Comparison of ENCODE assay signal across 8 mouse cellular contexts in the genomic region with DNA sequence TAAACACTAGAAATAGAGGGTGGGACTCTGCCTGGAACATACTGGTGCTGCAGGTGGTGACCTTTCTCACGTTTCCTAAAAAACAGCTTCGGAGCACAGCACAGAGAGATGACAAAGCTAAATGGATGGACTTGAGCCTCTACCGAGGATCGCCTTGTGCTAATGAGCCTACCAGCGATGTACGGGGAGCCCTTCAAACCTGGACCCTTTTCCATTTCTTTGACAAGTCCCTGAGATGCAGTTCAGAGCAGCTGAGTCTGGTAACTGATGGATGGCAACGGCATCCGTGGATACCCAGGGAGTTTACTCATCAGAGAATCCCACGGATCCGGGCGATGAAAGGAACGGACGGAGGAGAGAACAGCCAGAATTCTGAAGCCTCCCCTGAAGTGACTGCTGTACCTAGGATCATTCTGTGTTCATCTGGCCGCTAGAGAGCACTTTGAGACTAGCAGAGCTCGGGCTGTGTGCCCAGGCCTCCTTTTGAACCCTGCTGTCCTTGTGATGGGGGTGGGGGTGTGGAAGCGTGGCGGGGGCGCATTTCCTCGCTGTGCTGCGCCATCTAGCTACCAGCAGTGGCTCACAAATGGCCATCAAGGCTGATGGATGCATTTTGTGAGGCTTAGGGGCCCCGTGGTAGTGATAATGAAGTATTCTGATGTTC. TPM values are rescaled to one million over a fixed set of nuclear protein-coding genes. Genes with fewer than 3 reads are reported as not detected.
A peak's percentile ranks its signal among the peaks of the same experiment; 100 is the strongest.
DNase-seq lines count a peak whose midpoint lies in the region; ATAC-seq and TF ChIP-seq lines count a peak whose summit lies in the region.

No protein-coding gene starts in this region.

- 6% methylated on average over 21 of the region's 21 CpGs for WGBS in forebrain, embryonic 15.5 days
- WGBS in heart, postnatal 0 days = 13% methylated on average over 21 of the region's 21 CpGs
- 22% methylated on average over 21 of the region's 21 CpGs for WGBS in liver, adult 2 months
- WGBS in neural tube, embryonic 14.5 days = 6% methylated on average over 21 of the region's 21 CpGs

- TF ChIP-seq CTCF in heart, postnatal 0 days (IDR thresholded peaks at IDR 0.05; ENCODE audit: low read depth) = peak; percentile 65
- 0 out of 2 replicates have a peak, but pooled peaks have one; percentile 27 for TF ChIP-seq CTCF in liver, adult 2 months (IDR thresholded peaks at IDR 0.05; ENCODE audit: low read depth, low read length)

- H3K79me2 ChIP-seq in liver, adult 2 months (ENCODE audit: control insufficient read depth, insufficient read depth, low read length) = no peaks in the 10 kb centered on the region

- DNase-seq in MN1 (ENCODE audit: low spot score) = peak; percentile 82
- peak; percentile 74 for DNase-seq in cerebellum, adult 18-20 months
- DNase-seq in heart, postnatal 0 days (ENCODE audit: low spot score) = peak; percentile 71
- DNase-seq in kidney, postnatal 25 days = peak; percentile 78 to 85
- peak; percentile 3 for DNase-seq in liver, adult 2 months (ENCODE audit: extremely low read depth, low read depth, low spot score)
- peak; percentile 63 for DNase-seq in yolk sac, embryonic 10.5 days (ENCODE audit: low spot score)

- peak overlapping the region; percentile 12 for H3K27ac ChIP-seq in forebrain, embryonic 15.5 days (replicated peaks)
- no peak overlapping the region for H3K27ac ChIP-seq in heart, postnatal 0 days (ENCODE audit: low read depth)
- H3K27ac ChIP-seq in liver, adult 2 months (replicated peaks; ENCODE audit: insufficient read depth, low read depth, low read length) = no peak overlapping the region
- peak overlapping the region; percentile 72; the same call in 1 of the 2 replicates for H3K27ac ChIP-seq in neural tube, embryonic 14.5 days (ENCODE audit: low read depth, low read length)

- H3K36me3 ChIP-seq in forebrain, embryonic 15.5 days = no peaks in the 10 kb centered on the region
- H3K36me3 ChIP-seq in heart, postnatal 0 days (replicated peaks; ENCODE audit: control insufficient read depth, insufficient read depth, low read length) = no peaks in the 10 kb centered on the region
- H3K36me3 ChIP-seq in liver, adult 2 months (ENCODE audit: control insufficient read depth, insufficient read depth, low read length) = no peaks in the 10 kb centered on the region
- no peaks in the 10 kb centered on the region for H3K36me3 ChIP-seq in neural tube, embryonic 14.5 days (ENCODE audit: control insufficient read depth, insufficient read depth, low read length)

- H3K27me3 ChIP-seq in forebrain, embryonic 15.5 days = no peaks in the 10 kb centered on the region
- H3K27me3 ChIP-seq in heart, postnatal 0 days (ENCODE audit: control insufficient read depth, insufficient read depth, low read length) = no peaks in the 10 kb centered on the region
- H3K27me3 ChIP-seq in liver, adult 2 months (ENCODE audit: control insufficient read depth, insufficient read depth, low read length) = no peaks in the 10 kb centered on the region; the same call in 1 of the 2 replicates
- H3K27me3 ChIP-seq in neural tube, embryonic 14.5 days (ENCODE audit: control insufficient read depth, insufficient read depth, low read length) = no peaks in the 10 kb centered on the region

- ATAC-seq in forebrain, embryonic 15.5 days (replicated peaks) = peak; percentile 91
- peak; percentile 75 for ATAC-seq in heart, postnatal 0 days (ENCODE audit: insufficient read depth, low read depth)
- peak; percentile 95 for ATAC-seq in neural tube, embryonic 14.5 days (ENCODE audit: low read depth)

- no peaks in the 10 kb centered on the region for H3K9me3 ChIP-seq in forebrain, embryonic 15.5 days
- H3K9me3 ChIP-seq in heart, postnatal 0 days (replicated peaks; ENCODE audit: control insufficient read depth, low read length) = no peaks in the 10 kb centered on the region
- H3K9me3 ChIP-seq in neural tube, embryonic 14.5 days (ENCODE audit: control insufficient read depth, low read length) = no peaks in the 10 kb centered on the region

- peaks cover 16% of the 10 kb centered on the region for H3K4me1 ChIP-seq in forebrain, embryonic 15.5 days
- H3K4me1 ChIP-seq in heart, postnatal 0 days (ENCODE audit: control insufficient read depth, insufficient read depth) = no peaks in the 10 kb centered on the region
- H3K4me1 ChIP-seq in liver, adult 2 months (ENCODE audit: control insufficient read depth, insufficient read depth, low read length) = no peaks in the 10 kb centered on the region
- 0 out of 2 replicates have a peak, but pooled peaks cover 4% of the 10 kb centered on the region for H3K4me1 ChIP-seq in neural tube, embryonic 14.5 days (ENCODE audit: control insufficient read depth, insufficient read depth, low read length)

- H3K4me3 ChIP-seq in forebrain, embryonic 15.5 days = peak overlapping the region; percentile 27
- H3K4me3 ChIP-seq in heart, postnatal 0 days (ENCODE audit: low read depth, low read length) = peak overlapping the region; percentile 15
- H3K4me3 ChIP-seq in liver, adult 2 months (ENCODE audit: insufficient read depth, low read depth, low read length) = no peak overlapping the region
- H3K4me3 ChIP-seq in neural tube, embryonic 14.5 days (ENCODE audit: low read depth, low read length) = peak overlapping the region; percentile 22

- TF ChIP-seq POLR2A in liver, adult 2 months (IDR thresholded peaks at IDR 0.05; ENCODE audit: extremely low read depth, insufficient read depth, low read length) = no peak

- H3K4me2 ChIP-seq in forebrain, embryonic 15.5 days (replicated peaks) = peak overlapping the region; percentile 43
- H3K4me2 ChIP-seq in heart, postnatal 0 days (ENCODE audit: low read depth, low read length) = peak overlapping the region; percentile 52
- peak overlapping the region; percentile 55 for H3K4me2 ChIP-seq in neural tube, embryonic 14.5 days (ENCODE audit: low read depth, low read length)

- TF ChIP-seq EP300 in heart, postnatal 0 days (IDR thresholded peaks at IDR 0.05; ENCODE audit: low read depth) = no peak

- peak overlapping the region; percentile 22 for H3K9ac ChIP-seq in forebrain, embryonic 15.5 days (replicated peaks)
- 0 out of 2 replicates have a peak overlapping the region, but pooled peaks have one; percentile 1 for H3K9ac ChIP-seq in heart, postnatal 0 days (replicated peaks; ENCODE audit: low read depth, low read length)
- no peak overlapping the region for H3K9ac ChIP-seq in liver, adult 2 months (ENCODE audit: low read depth, low read length)
- peak overlapping the region; percentile 51 for H3K9ac ChIP-seq in neural tube, embryonic 14.5 days (replicated peaks; ENCODE audit: low read depth, low read length)

RNA-seq across cellular contexts. Expression of a gene that starts 1.6 kb away (rescaled TPM):
- polyA plus RNA-seq in forebrain, embryonic 15.5 days (2015; fragmentation: Nextera tagmentation; extraction: Ambion mirVana) = 13.1 and 14.4 TPM in 2 replicates
- total RNA-seq in heart, postnatal 0 days (2014; rRNA removed; ENCODE audit: low replicate concordance) = 11.6 and 13.8 TPM in 2 replicates
- 7.6 and 8.6 TPM in 2 replicates for polyA plus RNA-seq in heart, postnatal 0 days (2015; fragmentation: Nextera tagmentation; extraction: Ambion mirVana)
- 0.09 and 0.54 TPM in 2 replicates for total RNA-seq in liver, adult 2 months (2014; rRNA removed)
- 0.20 and 0.35 TPM in 2 replicates for polyA plus RNA-seq in liver, adult 2 months (2012; rRNA removed)
- 9.9 and 12.9 TPM in 2 replicates for polyA plus RNA-seq in neural tube, embryonic 14.5 days (2014; fragmentation: Nextera tagmentation; extraction: Ambion mirVana)

Comparison
In these comparisons a context has a peak if more than half of its experiments do, and no peak if none do; other contexts are left out.
1. DNase-seq: peak in every context shown above with its lines; median percentile 82 in MN1; 82 in kidney, postnatal 25 days; 74 in cerebellum, adult 18-20 months; 71 in heart, postnatal 0 days; 63 in yolk sac, embryonic 10.5 days; 3 in liver, adult 2 months.
2. H3K27ac ChIP-seq: peak in forebrain, embryonic 15.5 days (single experiment) and neural tube, embryonic 14.5 days (single experiment); none in heart, postnatal 0 days (single experiment) and liver, adult 2 months (single experiment).
3. Peak in every context shown above with its lines, with median percentiles within 50 percentile points of each other: ATAC-seq and H3K4me2 ChIP-seq.